Mouse (Mus musculus): ENCODE results near the gene Hba-a2.
"Not testable (repeated sequence)": the region's sequence is repeated elsewhere in the genome, so short reads cannot be mapped to it uniquely, and the experiment has no call there.

The Hba-a2 gene

GRCm38 (mm10) chr11:32284582-32284981 lies 11.7 kb upstream of the Hba-a2 start:
- DNase-seq: not testable (repeated sequence)

DNA sequence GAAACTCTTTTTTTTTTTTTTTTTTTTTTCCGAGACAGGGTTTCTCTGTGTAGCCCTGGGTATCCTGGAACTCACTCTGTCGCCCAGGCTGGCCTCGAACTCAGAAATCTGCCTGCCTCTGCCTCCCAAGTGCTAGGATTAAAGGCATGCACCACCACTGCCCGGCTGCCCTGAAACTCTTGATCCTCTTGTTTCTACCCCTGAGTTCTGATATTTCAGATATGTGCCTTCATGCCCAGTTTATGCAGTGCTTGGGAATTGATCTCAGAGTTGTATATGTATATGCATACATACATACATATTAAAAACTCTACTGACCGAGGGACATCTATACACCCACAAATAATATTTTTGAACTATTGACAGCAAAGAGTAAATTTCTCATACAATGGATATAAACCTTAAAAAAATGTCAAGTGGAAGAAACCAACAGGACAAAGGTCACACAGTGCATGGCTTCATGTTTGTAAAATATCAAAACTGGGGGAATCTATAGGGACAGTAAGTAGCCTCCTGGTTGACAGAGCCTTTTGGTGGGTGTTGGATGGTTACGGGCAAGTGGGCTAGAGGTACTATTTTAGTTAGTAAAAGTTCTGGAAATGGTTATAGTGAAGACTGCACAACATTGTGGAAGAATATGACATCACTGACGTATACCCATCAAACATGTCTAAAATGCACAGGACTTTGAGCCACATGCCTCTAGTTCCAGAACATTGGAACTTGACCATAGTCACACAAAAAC lies 11.1 kb upstream of the Hba-a2 start:
- DNase-seq: no peak

DNA sequence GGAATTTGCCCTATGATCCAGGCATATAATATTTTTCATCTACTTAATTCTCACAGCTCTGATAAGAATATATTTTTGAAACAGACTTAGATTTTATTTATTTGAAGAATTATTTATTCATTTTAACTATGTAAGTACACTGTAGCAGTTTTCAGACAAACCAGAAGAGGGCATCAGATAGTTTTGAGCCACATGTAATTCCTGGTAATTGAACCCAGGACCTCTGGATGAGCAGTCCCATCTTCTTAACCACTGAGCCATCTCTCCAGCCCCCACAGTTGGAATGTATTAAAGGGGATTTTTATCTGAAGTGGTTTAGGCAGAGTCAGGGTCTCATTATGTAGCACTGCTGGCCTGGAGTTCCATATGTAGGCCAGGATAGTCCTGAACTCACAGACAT lies 10.4 kb upstream of the Hba-a2 start:
- DNase-seq: not testable (repeated sequence)

- DNase-seq: peak; percentile 64 to 78
Observed at GRCm38 (mm10) chr11:32286695-32287492, 9.4 kb upstream of the Hba-a2 start, which contains the start of gene Hbq1b. Hbq1b (plus strand) TSS chr11:32286965.

DNA sequence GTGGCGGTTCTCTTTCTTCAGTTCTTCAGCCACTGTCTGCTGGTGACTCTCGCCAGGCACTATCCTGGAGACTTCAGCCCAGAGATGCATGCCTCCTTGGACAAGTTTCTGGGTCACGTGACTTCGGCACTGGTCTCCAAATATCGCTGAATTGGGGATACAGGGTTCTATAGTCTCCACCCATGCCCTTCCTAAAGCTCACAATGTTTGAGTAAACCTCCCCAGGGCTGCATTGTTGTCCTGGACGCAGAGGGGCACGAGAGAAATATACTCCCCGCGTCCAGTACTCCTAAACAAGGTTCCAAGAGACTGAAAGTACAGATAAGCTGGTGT lies 8.8 kb upstream of the Hba-a2 start:
- DNase-seq: no peak

- not testable (repeated sequence) for DNase-seq
Observed at GRCm38 (mm10) chr11:32292819-32293218, 3.5 kb upstream of the Hba-a2 start.

- not testable (repeated sequence) for DNase-seq
Observed at GRCm38 (mm10) chr11:32293479-32293878, 2.8 kb upstream of the Hba-a2 start.

- DNase-seq: not testable (repeated sequence)
Observed at GRCm38 (mm10) chr11:32297417-32297816, 1.1 kb downstream of the Hba-a2 start.

GRCm38 (mm10) chr11:32297866-32298531 lies 1.7 kb downstream of the Hba-a2 start:
- DNase-seq: no peak

DNA sequence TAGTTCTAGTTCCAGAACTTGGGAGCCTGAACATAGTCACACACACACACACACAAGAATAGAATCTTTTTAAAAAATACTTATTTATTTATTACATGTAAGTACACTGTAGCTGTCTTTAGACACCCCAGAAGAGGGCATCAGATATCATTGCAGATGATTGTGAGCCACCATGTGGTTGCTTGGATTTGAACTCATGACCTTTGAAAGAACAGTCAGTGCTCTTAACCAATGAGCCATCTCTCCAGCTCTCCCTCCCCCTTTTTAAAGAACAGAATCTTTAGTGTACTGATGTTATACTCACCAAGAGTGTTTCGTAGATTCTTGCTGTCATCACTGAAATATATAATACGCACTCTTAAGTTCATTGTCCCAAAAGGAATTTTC lies 2.2 kb downstream of the Hba-a2 start:
- DNase-seq: no peak

GRCm38 (mm10) chr11:32299865-32300264 lies 3.6 kb downstream of the Hba-a2 start, which contains the start of gene Hbq1a:
Hbq1a (plus strand) TSS chr11:32300069.
- DNase-seq: peak; percentile 41 to 66

GRCm38 (mm10) chr11:32300279-32301267 lies 4.3 kb downstream of the Hba-a2 start:
- DNase-seq: no peak

GRCm38 (mm10) chr11:32301506-32301905 lies 5.2 kb downstream of the Hba-a2 start:
- DNase-seq: no peak

- DNase-seq: peak; percentile 11 to 69
Observed at GRCm38 (mm10) chr11:32302824-32303419, 6.6 kb downstream of the Hba-a2 start.

DNA sequence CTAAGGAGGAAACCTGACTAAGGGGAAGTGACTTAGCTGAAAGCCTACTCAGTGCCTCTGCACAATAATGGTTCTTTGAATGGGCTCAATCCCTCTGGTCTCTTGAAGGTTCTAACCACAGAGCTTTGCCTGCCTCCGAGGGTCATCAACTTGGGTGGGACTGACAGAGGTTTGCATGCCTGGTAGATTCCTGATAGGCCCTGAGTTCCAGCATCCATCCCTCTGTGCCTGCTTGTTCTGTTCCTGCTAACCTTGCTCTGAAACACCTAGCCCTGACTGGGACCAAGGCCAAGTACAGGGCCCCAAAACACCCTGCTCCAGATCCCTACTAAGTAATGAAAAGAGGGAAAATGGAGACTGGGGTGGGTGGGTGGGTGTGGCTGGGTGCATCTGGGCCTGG lies 7.2 kb downstream of the Hba-a2 start:
- no peak for DNase-seq

DNA sequence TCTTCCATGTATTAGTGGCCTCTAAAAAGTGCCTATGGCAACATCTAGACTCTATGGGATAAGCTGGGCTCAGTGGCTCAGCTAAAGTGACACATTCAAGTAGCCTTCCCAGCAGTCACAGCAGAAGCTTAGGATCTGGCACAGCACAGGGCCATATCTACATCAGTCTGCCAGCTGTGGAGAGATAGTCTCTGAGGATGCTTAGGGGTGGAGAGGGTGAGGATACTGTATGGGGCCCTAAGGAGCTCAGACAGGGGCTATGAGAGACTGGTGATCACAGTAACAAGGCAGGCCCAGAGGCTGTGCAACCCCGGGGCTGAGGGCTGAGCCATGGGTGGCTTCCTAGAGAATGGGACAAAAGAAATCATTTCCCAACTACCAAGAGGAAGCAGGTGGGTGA lies 10.7 kb downstream of the Hba-a2 start:
- DNase-seq: no peak

GRCm38 (mm10) chr11:32309446-32309845 lies 13.2 kb downstream of the Hba-a2 start:
- no peak for DNase-seq

GRCm38 (mm10) chr11:32309928-32310327 lies 13.6 kb downstream of the Hba-a2 start:
- DNase-seq: no peak

DNA sequence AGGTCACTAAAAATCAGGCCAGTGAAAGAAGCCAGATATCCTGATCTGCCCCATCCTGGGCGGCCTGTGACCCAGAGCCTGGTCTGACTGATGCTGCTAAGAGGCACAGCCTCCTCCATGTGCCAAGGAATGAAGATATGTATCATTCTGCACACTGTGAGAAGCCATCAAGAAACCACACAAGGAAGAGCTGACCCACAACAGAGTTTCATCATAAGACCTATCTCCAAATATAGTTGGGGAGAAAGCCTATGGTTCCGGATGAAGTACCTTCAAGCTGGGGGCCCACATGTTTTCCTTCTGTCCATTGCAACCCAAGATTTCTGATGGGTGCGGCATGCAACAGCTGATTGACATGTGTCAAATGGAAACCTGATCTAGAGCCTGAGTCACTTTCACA lies 19.7 kb downstream of the Hba-a2 start:
- no peak for DNase-seq

GRCm38 (mm10) chr11:32320507-32321195 lies 24.4 kb downstream of the Hba-a2 start:
- DNase-seq: no peak

DNA sequence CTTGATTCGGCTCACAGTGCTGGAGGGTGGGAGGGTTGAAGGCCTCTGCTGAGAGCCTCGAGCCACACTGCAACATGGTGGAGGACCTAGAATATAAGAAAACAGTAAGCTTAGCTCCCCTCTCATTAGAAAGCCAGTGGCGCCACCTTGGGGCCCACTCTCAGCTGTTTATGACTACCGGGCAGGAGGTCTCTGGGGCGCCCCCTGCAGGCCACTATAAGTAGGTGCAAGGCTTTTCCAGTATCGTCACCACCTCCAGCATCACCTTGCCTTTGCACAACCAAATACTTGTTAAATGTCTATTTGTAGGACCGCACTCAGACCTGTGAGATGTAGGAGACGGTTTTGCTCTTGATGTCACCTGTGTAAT lies 24.9 kb downstream of the Hba-a2 start:
- DNase-seq: peak; percentile 69 to 73

All from lung, postnatal 4 days (tissue).